Mouse (Mus musculus): ENCODE data around the gene Crip3.

DNA sequence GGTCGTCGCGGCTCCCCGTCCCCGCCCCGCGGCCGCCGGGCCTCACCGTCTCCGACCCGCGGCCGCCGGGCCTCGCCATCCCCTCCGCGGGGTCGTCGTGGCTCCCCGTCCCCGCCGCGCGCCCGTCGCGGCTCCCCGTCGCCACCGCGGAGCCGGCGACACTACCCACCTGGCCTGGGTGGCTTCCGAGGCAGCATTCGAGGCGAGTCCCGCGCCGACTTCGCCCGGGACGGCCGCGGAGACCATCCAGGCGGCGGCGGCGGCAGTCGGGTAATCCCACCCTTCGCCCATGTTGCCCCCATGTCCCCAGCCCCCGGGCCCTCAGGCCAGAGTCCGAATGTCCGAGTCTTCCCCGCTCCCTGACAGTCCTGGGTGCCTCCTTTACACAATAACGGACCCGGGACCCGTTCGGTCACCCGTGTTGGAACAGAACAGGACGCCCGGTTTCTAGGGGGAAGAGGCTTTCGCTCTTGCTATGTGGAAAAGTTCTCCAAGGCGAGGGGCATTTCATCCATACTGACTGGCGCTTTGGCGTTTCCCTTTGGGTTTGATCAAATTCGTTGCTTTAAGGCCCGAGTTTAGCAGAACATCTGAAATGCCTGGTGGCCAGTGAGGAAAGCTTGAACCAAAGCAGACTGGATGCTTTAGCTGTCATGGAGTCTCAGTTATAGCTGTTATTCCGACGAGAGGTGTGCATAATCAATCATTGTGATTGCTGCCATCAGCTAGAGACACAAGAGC is 44.5 kb upstream of the Crip3 start:
- no peak for TF ChIP-seq CTCF (IDR thresholded peaks at IDR 0.05)
- TF ChIP-seq EP300 (IDR thresholded peaks at IDR 0.05) = no peak

Data from lung, postnatal 0 days (tissue).